Mouse (Mus musculus): Measurements from ENCODE around the gene Ptger1.

Ptger1 gene

GRCm38 (mm10) chr8:83665969-83666865, at the start of gene Ptger1:
Ptger1 (plus strand) TSS chr8:83666678.
- DNase-seq (ENCODE audit: low spot score) = no peak

- no peak for DNase-seq (ENCODE audit: low spot score)
These were observed 49.4 kb upstream of the Ptger1 start for GRCm38 (mm10) chr8:83617111-83617510.

GRCm38 (mm10) chr8:83618566-83618965, 47.9 kb upstream of the Ptger1 start:
- DNase-seq (ENCODE audit: low spot score) = no peak

DNA sequence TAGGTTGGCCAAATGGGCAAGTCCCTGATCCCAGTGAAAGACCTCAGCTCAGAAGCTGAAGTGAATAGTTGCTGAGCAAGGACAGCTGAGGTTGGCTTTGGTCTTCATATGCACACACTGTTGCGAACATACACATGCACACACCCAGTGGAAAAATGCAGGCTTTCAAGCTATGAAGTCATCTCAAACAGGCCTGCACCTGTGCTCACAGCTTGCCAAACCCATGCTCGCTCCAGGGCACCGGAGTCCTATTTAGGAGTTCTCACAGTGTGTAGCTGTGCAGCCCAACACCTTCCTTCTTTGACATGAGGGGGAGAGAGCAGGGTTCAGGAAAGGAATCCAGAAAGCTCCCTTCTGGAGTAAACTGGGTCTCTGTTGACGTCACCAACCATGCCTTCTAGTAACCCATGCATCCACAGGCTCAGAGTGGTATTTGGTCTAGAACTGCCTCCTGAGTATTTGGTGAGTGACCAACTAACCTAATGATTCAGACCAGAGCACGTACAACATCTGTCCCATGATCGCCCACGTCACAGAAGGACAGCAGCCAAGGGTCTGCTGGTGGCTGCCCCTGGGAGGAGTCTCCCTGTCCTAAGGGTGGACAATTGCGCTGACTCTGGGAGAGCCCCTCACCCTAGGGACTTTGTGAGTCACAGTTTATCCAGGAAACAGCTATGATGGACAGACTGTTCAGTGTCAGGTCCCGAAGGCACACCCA, 46.8 kb upstream of the Ptger1 start:
- DNase-seq (ENCODE audit: low spot score) = no peak

DNA sequence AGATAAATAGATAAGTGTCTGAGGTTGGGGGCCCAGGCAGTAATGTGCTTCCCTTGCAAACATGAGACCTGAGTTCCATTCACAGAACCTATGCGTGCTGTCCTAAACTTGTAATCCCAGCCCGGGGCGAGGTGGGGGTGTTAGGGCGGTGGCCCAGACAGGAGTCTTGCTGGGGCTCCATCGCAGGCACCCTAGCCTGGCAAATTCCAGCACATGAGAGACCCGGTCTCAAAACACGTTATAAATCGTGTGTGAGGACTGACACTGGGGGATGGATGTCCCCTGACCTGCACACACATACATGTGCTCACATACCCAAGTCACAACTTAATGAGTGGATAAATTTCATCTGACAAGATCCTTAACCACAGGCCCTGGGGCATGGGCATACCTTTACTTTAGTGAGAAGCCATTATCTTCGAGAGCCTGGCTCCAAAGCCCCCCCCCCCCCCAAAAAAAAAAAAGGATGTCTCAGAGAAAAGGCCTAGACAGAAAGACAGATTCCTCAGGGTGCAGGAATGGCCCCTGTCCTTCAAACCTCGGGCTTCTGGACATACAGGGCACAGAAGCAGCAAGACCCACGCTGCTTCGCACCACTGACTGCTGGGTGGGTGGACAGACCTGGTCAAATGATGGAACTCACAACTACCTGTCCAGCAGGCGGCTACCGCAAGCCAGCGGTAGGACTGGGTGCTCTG, 44.6 kb upstream of the Ptger1 start:
- DNase-seq (ENCODE audit: low spot score) = no peak

DNA sequence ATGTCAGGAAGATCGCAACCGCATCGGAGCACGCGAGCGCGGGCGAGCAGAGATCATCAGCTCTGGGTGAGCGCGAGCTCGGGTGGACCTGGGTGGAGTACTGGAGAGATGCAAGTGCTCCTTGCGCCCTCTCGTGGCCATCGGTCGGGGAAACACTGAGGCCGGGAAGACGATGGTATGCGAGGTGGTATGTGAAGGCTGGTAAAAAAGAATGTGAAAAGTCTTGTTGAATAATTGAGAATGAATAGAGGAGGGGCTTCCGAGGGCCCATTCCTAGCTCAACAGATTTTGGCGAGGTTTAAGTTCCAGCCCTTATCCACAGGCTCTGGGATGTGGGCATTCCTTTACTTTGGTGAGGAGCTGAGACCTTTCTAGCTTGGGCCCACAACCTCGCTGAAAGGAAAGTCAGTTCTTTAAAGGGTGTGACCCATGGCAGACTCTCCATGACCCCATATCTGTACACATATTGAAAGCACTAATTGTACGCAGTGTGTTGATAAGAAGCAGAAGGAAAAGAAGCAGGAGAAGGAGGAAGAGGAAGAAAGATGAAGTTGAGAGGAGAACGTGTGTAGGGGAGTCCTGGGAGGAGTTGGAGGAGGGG, 44.0 kb upstream of the Ptger1 start:
- DNase-seq (ENCODE audit: low spot score) = peak; percentile 82

DNA sequence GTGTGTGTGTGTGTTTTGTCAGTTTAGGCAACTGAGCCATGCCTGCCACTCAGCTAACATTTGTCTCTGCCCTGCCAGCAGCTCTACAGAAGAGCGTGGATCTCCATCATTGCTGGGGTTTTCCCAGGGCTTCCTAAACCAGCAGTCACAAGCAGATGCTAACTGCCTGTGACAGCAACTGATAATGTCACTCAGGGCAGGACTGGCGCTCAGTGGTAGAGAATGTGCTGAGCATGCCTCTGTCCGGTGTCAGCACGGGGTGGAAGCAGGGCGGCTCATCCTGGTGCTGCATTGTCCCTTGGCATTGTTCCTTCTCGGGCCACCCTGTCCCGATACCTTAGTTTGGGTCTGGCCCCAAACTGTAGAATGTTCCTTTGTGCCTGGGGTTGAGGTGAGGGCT, 42.9 kb upstream of the Ptger1 start:
- DNase-seq (ENCODE audit: low spot score) = no peak

DNA sequence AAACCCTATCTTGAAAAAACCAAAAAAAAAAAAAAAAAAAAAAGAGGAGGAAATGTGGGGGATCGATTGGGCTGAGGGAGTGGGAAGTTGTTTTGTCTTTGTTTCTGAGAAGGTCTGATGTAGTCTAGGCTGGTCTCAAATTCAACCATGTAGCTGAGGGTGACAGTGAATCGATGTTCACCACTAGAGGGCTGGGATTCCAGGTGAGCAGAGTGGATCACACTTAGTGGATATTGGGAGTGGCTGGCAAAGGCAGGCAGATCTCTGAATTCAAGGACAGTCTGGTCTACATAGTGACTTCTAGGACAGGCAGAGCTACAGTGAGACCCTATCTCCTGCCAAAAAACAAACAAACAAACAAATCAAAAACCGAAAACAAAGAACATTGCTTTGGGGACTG, 41.7 kb upstream of the Ptger1 start:
- no peak for DNase-seq (ENCODE audit: low spot score)

DNA sequence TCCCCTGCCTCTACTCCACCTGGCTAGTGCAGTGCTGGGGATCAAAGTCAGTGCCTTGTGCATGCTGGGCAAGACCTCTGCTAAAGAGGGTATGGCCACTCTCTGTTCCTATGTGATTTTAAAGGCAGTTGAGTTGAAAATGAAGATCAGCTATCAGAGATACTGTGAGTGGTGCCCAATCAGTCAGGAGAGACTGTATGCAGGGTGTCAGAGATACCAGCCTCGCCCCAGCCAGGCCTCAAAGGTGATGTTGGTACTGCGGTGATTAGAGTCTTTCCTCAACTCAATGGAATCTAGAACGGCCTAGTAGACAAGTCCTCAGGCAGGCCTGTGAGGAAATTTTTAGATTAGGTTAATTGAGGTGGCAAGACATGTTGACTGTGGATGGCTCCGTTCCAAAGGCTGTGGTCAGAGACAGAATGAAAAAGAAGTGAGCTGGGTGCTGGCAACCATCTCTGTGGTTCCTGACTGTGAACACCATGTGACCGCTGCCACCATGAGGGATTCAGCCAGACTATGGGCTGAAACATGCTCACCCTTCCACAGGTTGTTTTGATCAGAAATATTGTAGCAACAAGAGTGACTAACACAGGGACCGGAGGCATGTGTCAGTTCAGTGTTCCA, 40.7 kb upstream of the Ptger1 start:
- DNase-seq (ENCODE audit: low spot score) = no peak

DNA sequence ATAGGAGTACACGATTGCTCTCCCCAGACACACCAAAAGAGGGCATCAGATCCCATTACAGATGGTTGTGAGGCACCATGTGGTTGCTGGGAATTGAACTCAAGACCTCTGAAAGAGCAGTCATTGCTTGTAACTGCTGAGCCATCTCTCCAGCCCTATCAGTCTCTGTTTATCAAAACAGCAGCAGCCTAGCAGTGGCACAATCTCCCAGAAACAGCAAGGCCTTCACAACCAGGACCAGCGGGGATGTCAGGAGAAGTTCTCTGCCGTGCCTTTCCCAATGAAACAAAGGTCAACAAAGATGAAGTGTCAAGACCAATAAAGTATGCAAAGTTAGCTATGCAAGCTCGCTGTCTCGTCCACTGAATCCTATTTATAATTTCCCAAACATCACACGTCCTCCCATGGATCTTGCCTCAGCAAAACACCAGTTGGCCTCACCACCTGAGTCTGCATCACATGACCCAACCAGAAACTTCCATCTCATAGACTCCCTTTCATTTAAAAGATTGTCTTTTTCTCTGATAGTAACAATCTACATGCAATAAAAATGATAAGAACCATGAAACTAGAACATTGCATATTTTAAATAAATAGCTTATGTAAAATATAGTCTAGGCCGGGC, 34.3 kb upstream of the Ptger1 start:
- DNase-seq (ENCODE audit: low spot score) = no peak

DNA sequence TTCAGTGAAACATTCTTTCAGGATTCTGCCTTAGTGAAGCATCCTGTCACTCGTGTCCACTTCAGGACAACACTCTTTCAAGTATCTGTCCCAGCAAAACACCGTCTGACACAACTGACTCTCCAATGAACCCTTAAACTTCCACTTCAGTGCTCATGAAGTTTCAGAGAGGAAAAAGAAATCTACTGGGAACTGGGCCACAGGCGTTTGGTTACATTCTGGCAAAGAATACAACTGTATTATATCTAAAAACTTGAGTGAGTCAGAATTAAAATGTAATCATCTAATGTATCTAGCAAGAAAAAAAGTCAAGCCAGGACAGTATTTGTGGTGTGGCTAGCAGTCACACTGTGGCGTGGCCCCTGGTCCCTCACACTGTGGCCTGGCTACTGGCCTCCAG, 27.6 kb upstream of the Ptger1 start:
- no peak for DNase-seq (ENCODE audit: low spot score)

GRCm38 (mm10) chr8:83639649-83640048, 26.8 kb upstream of the Ptger1 start:
- no peak for DNase-seq (ENCODE audit: low spot score)

DNA sequence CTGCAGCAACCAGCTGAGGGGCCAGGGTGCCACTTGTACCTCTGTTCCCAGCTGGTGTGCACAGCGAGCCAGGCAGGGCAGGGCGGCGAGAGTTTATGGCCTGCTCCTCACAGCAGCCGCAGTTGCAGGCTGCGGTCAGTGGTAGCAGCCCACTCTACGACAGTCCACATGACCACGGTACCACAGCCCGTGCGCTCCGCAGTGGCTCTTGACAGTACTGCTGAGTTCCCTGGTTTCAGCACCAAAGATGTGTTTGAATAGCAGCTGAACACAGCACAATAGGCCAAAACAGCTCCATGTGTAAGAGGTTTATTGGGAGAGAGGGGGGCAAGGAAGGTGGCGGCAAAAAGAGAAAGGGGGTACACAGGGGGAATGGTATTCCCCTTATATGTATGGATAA, 19.0 kb upstream of the Ptger1 start:
- DNase-seq (ENCODE audit: low spot score) = no peak

DNA sequence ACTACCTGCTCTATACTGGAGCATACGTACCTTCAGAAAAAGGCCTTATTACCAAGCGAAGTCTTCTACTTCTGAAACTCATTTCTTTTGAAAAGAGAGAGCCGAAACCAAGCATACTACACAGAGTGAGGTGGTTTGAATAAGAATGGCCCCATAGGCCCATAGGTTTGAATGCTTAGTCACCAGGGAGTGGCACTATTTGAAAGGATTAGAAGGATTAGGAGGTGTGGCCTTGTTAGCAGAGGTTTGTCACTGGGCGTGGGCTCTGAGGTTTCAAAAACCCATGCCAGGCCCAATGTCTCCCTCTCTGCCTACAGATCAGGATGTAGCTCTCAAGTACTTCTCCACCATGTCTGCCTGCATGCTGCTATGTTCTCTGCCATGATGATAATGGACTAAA, 18.4 kb upstream of the Ptger1 start:
- no peak for DNase-seq (ENCODE audit: low spot score)

DNA sequence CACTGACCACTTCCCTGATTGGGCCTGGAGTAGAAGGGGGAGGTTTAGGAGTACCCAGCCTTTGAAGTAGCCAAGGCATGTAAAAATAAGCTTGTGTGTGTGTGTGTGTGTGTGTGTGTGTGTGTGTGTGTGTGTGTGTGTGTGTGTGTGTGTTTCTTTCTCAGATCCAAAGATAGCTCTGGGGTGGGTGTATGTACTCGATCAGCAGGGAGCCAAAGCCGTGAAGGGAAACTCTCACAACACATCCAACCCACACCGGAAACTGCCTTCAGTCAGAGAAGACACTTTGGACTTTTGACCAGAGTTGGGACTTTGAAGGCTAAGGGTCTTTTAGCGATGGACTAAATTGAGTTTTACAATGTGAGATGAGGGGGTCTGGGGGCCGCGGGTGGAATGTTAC, 16.8 kb upstream of the Ptger1 start:
- no peak for DNase-seq (ENCODE audit: low spot score)

- peak; percentile 94 for DNase-seq (ENCODE audit: low spot score)
These were observed 14.3 kb upstream of the Ptger1 start, which contains the start of gene Gipc1 for GRCm38 (mm10) chr8:83652030-83652743. Gipc1 (plus strand) TSS chr8:83652677.

- DNase-seq (ENCODE audit: low spot score) = no peak
These were observed 13.5 kb upstream of the Ptger1 start for GRCm38 (mm10) chr8:83652744-83653661.

GRCm38 (mm10) chr8:83653662-83654017, 12.8 kb upstream of the Ptger1 start:
- no peak for DNase-seq (ENCODE audit: low spot score)

DNA sequence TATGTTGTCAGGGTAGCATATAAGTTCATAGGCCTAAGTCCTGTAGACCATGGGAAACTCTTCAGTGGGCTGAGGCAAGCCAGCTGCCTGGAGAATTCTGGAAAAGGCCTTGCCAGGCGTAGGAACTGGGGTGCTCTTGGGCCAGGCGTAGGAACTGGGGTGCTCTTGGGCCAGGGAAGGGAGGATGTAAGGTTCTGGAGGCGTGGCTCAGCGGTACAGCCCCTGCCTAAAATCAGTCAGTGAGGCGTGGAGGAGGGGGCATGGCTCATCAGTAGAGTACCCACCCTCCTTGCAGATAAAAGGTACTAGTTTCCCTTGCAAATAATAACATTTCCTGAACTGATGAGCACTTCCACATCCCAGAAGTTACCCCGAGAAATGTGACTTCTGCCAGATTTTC, 11.8 kb upstream of the Ptger1 start:
- DNase-seq (ENCODE audit: low spot score) = no peak

DNA sequence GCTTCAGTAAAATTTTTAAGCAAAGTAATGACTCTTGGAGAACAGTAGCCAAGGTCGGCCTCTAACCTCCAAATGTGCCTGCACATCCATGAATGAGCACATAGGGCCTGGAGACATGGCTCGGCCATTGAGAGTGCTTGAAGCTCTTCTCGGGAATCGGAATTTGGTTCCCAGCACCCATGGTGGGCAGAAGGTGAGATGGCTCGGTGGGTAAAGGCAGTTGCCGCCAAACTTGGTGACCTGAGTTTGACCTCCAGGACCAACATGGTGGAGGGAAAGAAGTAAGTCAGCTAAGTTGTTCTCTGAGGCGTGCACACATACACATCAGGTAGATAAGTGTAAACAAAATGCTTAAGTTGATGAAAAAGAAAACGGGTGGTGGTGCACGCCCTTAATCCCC, 10.4 kb upstream of the Ptger1 start:
- no peak for DNase-seq (ENCODE audit: low spot score)
